Mouse (Mus musculus) hindbrain, embryonic 14.5 days (tissue): ENCODE data around the gene Rasl11b. TPM values are rescaled to one million over a fixed set of nuclear protein-coding genes. Genes with fewer than 3 reads are reported as not detected.

Source experiments
- ATAC-seq: fragments of 200-750 bp; cut with Nextera tagmentation; 2 replicates; pipeline ENCODE4 v1.8.0; 2017; ENCODE audit warnings: moderate number of reproducible peaks, mild to moderate bottlenecking, moderate TSS enrichment, moderate library complexity; ENCODE audit not compliant: low FRiP score
- DNase-seq: peaks from one replicate; pipeline ENCODE4 v3.0.0-alpha.2; 2015; ENCODE audit warnings: low spot score
- H3K27ac ChIP-seq: fragments of 300-500 bp; sonication (generic); 2 replicates; pipeline ENCODE4 v1.5.1; 2014; ENCODE audit warnings: mild to moderate bottlenecking, moderate library complexity
- H3K27me3 ChIP-seq: fragments of 300-500 bp; sonication (generic); 2 replicates; pipeline ENCODE4 v1.6.1; 2014; ENCODE audit warnings: mild to moderate bottlenecking, low read length, mixed read lengths; ENCODE audit not compliant: control insufficient read depth, insufficient read depth
- H3K36me3 ChIP-seq: fragments of 300-500 bp; sonication (generic); replicated peaks from 2 replicates; pipeline ENCODE4 v1.6.1; 2014; ENCODE audit not compliant: control insufficient read depth, insufficient read depth
- H3K4me1 ChIP-seq: fragments of 300-500 bp; sonication (generic); replicated peaks from 2 replicates; pipeline ENCODE4 v1.6.1; 2014; ENCODE audit warnings: antibody characterized with exemption, low read length, mixed read lengths; ENCODE audit not compliant: control insufficient read depth, insufficient read depth
- H3K4me2 ChIP-seq: fragments of 300-500 bp; sonication (generic); replicated peaks from 2 replicates; pipeline ENCODE4 v1.6.1; 2014; ENCODE audit warnings: mild to moderate bottlenecking, moderate library complexity
- H3K4me3 ChIP-seq: fragments of 300-500 bp; sonication (generic); replicated peaks from 2 replicates; pipeline ENCODE4 v1.5.1; 2014; ENCODE audit warnings: mild to moderate bottlenecking, low read length
- H3K9ac ChIP-seq: fragments of 300-500 bp; sonication (generic); 2 replicates; pipeline ENCODE4 v1.6.1; 2014
- H3K9me3 ChIP-seq: fragments of 300-500 bp; sonication (generic); 2 replicates; pipeline ENCODE4 v1.6.1; 2016; ENCODE audit warnings: low read length; ENCODE audit not compliant: control insufficient read depth
- WGBS: fragments of 180-500 bp; shearing (Covaris S2); extraction: QIAGEN DNeasy Blood & Tissue Kit; methylation state at CpG from one replicate; pipeline ENCODE4 v1.1.7; 2014; 5-methylcytosine and 5-hydroxymethylcytosine counted together
- polyA plus RNA-seq: library from polyadenylated mRNA; unstranded; fragments of >200 nt; fragmentation: Nextera tagmentation; extraction: Ambion mirVana; gene quantifications from 2 replicates; pipeline ENCODE4 v1.2.1, GENCODE M21; 2014

The Rasl11b gene
- polyA plus RNA-seq, 1 experiment from 2014 or later: 15.4 TPM

GRCm38 (mm10) chr5:74211346-74211745, 16.3 kb downstream of the Rasl11b start:
- no peak for ATAC-seq
- no peaks in the 10 kb centered on the region for H3K9me3 ChIP-seq
- H3K9ac ChIP-seq: no peak overlapping the region
- H3K4me3 ChIP-seq: no peak overlapping the region
- H3K36me3 ChIP-seq: no peaks in the 10 kb centered on the region
- H3K27ac ChIP-seq: no peak overlapping the region
- H3K27me3 ChIP-seq: no peaks in the 10 kb centered on the region
- H3K4me1 ChIP-seq: peaks cover 9% of the 10 kb centered on the region; the same call in 1 of the 2 replicates
- no peak overlapping the region for H3K4me2 ChIP-seq
- WGBS: 75% methylated on average over 11 of the region's 11 CpGs
- DNase-seq: no peak

- no peaks in the 10 kb centered on the region for H3K36me3 ChIP-seq
- H3K27ac ChIP-seq: no peak overlapping the region
- H3K4me1 ChIP-seq: peaks cover 9% of the 10 kb centered on the region; the same call in 1 of the 2 replicates
- no peak for ATAC-seq
- 0 out of 2 replicates have a peak overlapping the region, but pooled peaks have one; percentile 5 for H3K4me2 ChIP-seq
- no peaks in the 10 kb centered on the region for H3K27me3 ChIP-seq
- H3K9me3 ChIP-seq: no peaks in the 10 kb centered on the region
- H3K9ac ChIP-seq: no peak overlapping the region
- no peak overlapping the region for H3K4me3 ChIP-seq
- WGBS: 5% methylated on average over 6 of the region's 7 CpGs
- no peak for DNase-seq
Observed at GRCm38 (mm10) chr5:74214501-74215110, 19.5 kb downstream of the Rasl11b start.

GRCm38 (mm10) chr5:74215125-74215524, 20.0 kb downstream of the Rasl11b start:
- DNase-seq (no peak), ATAC-seq (no peak)
- Histone ChIP-seq H3K4me3 (no peak overlapping the region), H3K4me2 (no peak overlapping the region), H3K9me3 (no peaks in the 10 kb centered on the region), H3K4me1 (peaks cover 9% of the 10 kb centered on the region; the same call in 1 of the 2 replicates), H3K27me3 (no peaks in the 10 kb centered on the region), H3K27ac (no peak overlapping the region), H3K9ac (no peak overlapping the region), H3K36me3 (no peaks in the 10 kb centered on the region)
- 12% methylated on average over 4 of the region's 4 CpGs for WGBS

GRCm38 (mm10) chr5:74218524-74218923, 23.4 kb downstream of the Rasl11b start:
- H3K9ac ChIP-seq: no peak overlapping the region
- H3K36me3 ChIP-seq: no peaks in the 10 kb centered on the region
- H3K4me1 ChIP-seq: peaks cover 9% of the 10 kb centered on the region; the same call in 1 of the 2 replicates
- H3K4me3 ChIP-seq: no peak overlapping the region
- WGBS: 32% methylated on average over 4 of the region's 4 CpGs
- H3K9me3 ChIP-seq: no peaks in the 10 kb centered on the region
- no peaks in the 10 kb centered on the region for H3K27me3 ChIP-seq
- DNase-seq (no peak), ATAC-seq (no peak)
- H3K27ac ChIP-seq: no peak overlapping the region
- H3K4me2 ChIP-seq: no peak overlapping the region

GRCm38 (mm10) chr5:74222626-74223025, 27.5 kb downstream of the Rasl11b start:
- WGBS: 77% methylated on average over 4 of the region's 4 CpGs
- no peak for ATAC-seq
- no peak overlapping the region for H3K27ac ChIP-seq
- DNase-seq: no peak
- no peaks in the 10 kb centered on the region for H3K4me1 ChIP-seq
- H3K4me3 ChIP-seq: no peak overlapping the region
- H3K9me3 ChIP-seq: no peaks in the 10 kb centered on the region
- H3K36me3 ChIP-seq: no peaks in the 10 kb centered on the region
- no peaks in the 10 kb centered on the region for H3K27me3 ChIP-seq
- H3K4me2 ChIP-seq: no peak overlapping the region
- no peak overlapping the region for H3K9ac ChIP-seq

GRCm38 (mm10) chr5:74224480-74224879, 29.4 kb downstream of the Rasl11b start:
- Histone ChIP-seq H3K4me1 (no peaks in the 10 kb centered on the region), H3K36me3 (no peaks in the 10 kb centered on the region), H3K4me2 (no peak overlapping the region), H3K9me3 (no peaks in the 10 kb centered on the region), H3K9ac (no peak overlapping the region), H3K4me3 (no peak overlapping the region), H3K27ac (no peak overlapping the region), H3K27me3 (no peaks in the 10 kb centered on the region)
- no peak for ATAC-seq
- WGBS: 98% methylated on average over 6 of the region's 6 CpGs
- no peak for DNase-seq

GRCm38 (mm10) chr5:74226183-74226582, 31.1 kb downstream of the Rasl11b start:
- ATAC-seq (no peak), DNase-seq (no peak)
- 96% methylated on average over 5 of the region's 5 CpGs for WGBS
- H3K27me3 ChIP-seq: no peaks in the 10 kb centered on the region
- no peak overlapping the region for H3K9ac ChIP-seq
- 0 out of 2 replicates have a peak, but pooled peaks cover 3% of the 10 kb centered on the region for H3K4me1 ChIP-seq
- H3K36me3 ChIP-seq: no peaks in the 10 kb centered on the region
- no peaks in the 10 kb centered on the region for H3K9me3 ChIP-seq
- H3K4me2 ChIP-seq: no peak overlapping the region
- H3K27ac ChIP-seq: no peak overlapping the region
- no peak overlapping the region for H3K4me3 ChIP-seq

- Histone ChIP-seq H3K9me3 (no peaks in the 10 kb centered on the region), H3K4me1 (0 out of 2 replicates have a peak, but pooled peaks cover 6% of the 10 kb centered on the region), H3K36me3 (no peaks in the 10 kb centered on the region), H3K4me2 (no peak overlapping the region), H3K27me3 (no peaks in the 10 kb centered on the region), H3K27ac (no peak overlapping the region), H3K4me3 (no peak overlapping the region), H3K9ac (no peak overlapping the region)
- DNase-seq (no peak), ATAC-seq (no peak)
- WGBS: 87% methylated on average over 6 of the region's 6 CpGs
Observed at GRCm38 (mm10) chr5:74227352-74227751, 32.3 kb downstream of the Rasl11b start.

- Histone ChIP-seq H3K9ac (no peak overlapping the region), H3K4me2 (no peak overlapping the region), H3K9me3 (no peaks in the 10 kb centered on the region), H3K36me3 (no peaks in the 10 kb centered on the region), H3K27ac (no peak overlapping the region), H3K27me3 (no peaks in the 10 kb centered on the region), H3K4me1 (0 out of 2 replicates have a peak, but pooled peaks cover 6% of the 10 kb centered on the region), H3K4me3 (no peak overlapping the region)
- ATAC-seq (no peak), DNase-seq (no peak)
- 68% methylated on average over 1 of the region's 1 CpGs for WGBS
Observed at GRCm38 (mm10) chr5:74228938-74229337, 33.9 kb downstream of the Rasl11b start.
